Mouse (Mus musculus) kidney, adult 2 months (tissue): ENCODE results near the gene Fam89b. TPM values are rescaled to one million over a fixed set of nuclear protein-coding genes. Genes with fewer than 3 reads are reported as not detected.
A peak's percentile ranks its signal among the peaks of the same experiment; 100 is the strongest.

Experiments used
- DNase-seq: peaks from one replicate; pipeline ENCODE4 v3.0.0; 2021
- H3K27ac ChIP-seq: fragments of 200-500 bp; 2 replicates; pipeline ENCODE4 v1.5.1; 2012; ENCODE audit warnings: low read depth, low read length, control low read depth, inconsistent platforms; ENCODE audit not compliant: insufficient read depth
- H3K27me3 ChIP-seq: fragments of 200-500 bp; replicated peaks from 2 replicates; pipeline ENCODE4 v1.6.1; 2012; ENCODE audit warnings: mild to moderate bottlenecking, moderate library complexity, low read length, inconsistent platforms; ENCODE audit not compliant: control insufficient read depth, insufficient read depth
- H3K36me3 ChIP-seq: fragments of 200-500 bp; 2 replicates; pipeline ENCODE4 v1.6.1; 2012; ENCODE audit warnings: mild to moderate bottlenecking, moderate library complexity, low read length, inconsistent platforms; ENCODE audit not compliant: control insufficient read depth, insufficient read depth
- H3K4me1 ChIP-seq: fragments of 200-500 bp; 2 replicates; pipeline ENCODE4 v1.6.1; 2011; ENCODE audit warnings: low read length; ENCODE audit not compliant: control insufficient read depth, insufficient read depth
- H3K4me3 ChIP-seq: fragments of 200-500 bp; 2 replicates; pipeline ENCODE4 v1.5.1; 2011; ENCODE audit warnings: mild to moderate bottlenecking, low read depth, low read length, control low read depth; ENCODE audit not compliant: insufficient read depth
- CTCF ChIP-seq: fragments of 200-500 bp; conservative IDR thresholded peaks from 2 replicates; pipeline ENCODE4 v1.5.1; 2011; ENCODE audit warnings: low read depth, mild to moderate bottlenecking, control low read depth, low read length, moderate library complexity, mixed read lengths; ENCODE audit not compliant: insufficient read depth, insufficient read length
- POLR2A ChIP-seq: fragments of 200-500 bp; IDR thresholded peaks from one replicate; pipeline ENCODE4 v1.6.1; 2011; ENCODE audit warnings: low read depth, low read length, control low read depth
- WGBS: fragments of 180-500 bp; shearing (Covaris S2); methylation state at CpG from one replicate; pipeline ENCODE4 v1.1.7; 2018; 5-methylcytosine and 5-hydroxymethylcytosine counted together
- polyA plus RNA-seq: library from polyadenylated mRNA; depleted of rRNA; stranded (reverse); fragments of >200 nt; gene quantifications from 2 replicates; pipeline ENCODE4 v1.2.3, GENCODE M21; 2012

Fam89b gene
- polyA plus RNA-seq, 1 experiment = 93.8 TPM

- Histone ChIP-seq H3K4me1 (peaks cover 3% of the 10 kb centered on the region; the same call in 1 of the 2 replicates), H3K36me3 (no peaks in the 10 kb centered on the region), H3K4me3 (no peak overlapping the region), H3K27me3 (no peaks in the 10 kb centered on the region), H3K27ac (no peak overlapping the region)
- no peak for DNase-seq
- 91% methylated on average over 6 of the region's 6 CpGs for WGBS
- TF ChIP-seq POLR2A = no peak
- TF ChIP-seq CTCF = no peak
These were observed 19.4 kb downstream of the Fam89b start for GRCm38 (mm10) chr19:5710068-5710467.

- Histone ChIP-seq H3K27me3 (no peaks in the 10 kb centered on the region), H3K4me1 (no peaks in the 10 kb centered on the region), H3K4me3 (no peak overlapping the region), H3K27ac (no peak overlapping the region), H3K36me3 (peaks cover 1% of the 10 kb centered on the region; the same call in 1 of the 2 replicates)
- 45% methylated on average over 10 of the region's 10 CpGs for WGBS
- TF ChIP-seq POLR2A = no peak
- no peak for TF ChIP-seq CTCF
- DNase-seq = no peak
These were observed 24.5 kb downstream of the Fam89b start for GRCm38 (mm10) chr19:5704801-5705571.

- H3K27ac ChIP-seq = no peak within 1 kb of the TSS
- no peaks in the 10 kb centered on the region for H3K4me1 ChIP-seq
- peaks cover 1% of the 10 kb centered on the region; the same call in 1 of the 2 replicates for H3K36me3 ChIP-seq
- H3K27me3 ChIP-seq = no peaks in the 10 kb centered on the region
- DNase-seq = no peak
- no peak within 1 kb of the TSS for H3K4me3 ChIP-seq
- TF ChIP-seq POLR2A = no peak
- no peak for TF ChIP-seq CTCF
- WGBS = 71% methylated on average over 17 of the region's 17 CpGs
These were observed 25.2 kb downstream of the Fam89b start, which contains the start of gene Kcnk7 for GRCm38 (mm10) chr19:5704163-5704800. Kcnk7 (plus strand) TSS chr19:5704367.

GRCm38 (mm10) chr19:5695849-5696462, 33.5 kb downstream of the Fam89b start:
- Histone ChIP-seq H3K36me3 (peaks cover 6% of the 10 kb centered on the region; the same call in 1 of the 2 replicates), H3K4me1 (peaks cover 8% of the 10 kb centered on the region; the same call in 1 of the 2 replicates), H3K27me3 (no peaks in the 10 kb centered on the region), H3K4me3 (no peak overlapping the region), H3K27ac (no peak overlapping the region)
- no peak for TF ChIP-seq CTCF
- TF ChIP-seq POLR2A = no peak
- no peak for DNase-seq
- WGBS = 66% methylated on average over 41 of the region's 41 CpGs

- TF ChIP-seq CTCF = no peak
- no peak for TF ChIP-seq POLR2A
- DNase-seq = no peak
- peaks cover 6% of the 10 kb centered on the region; the same call in 1 of the 2 replicates for H3K36me3 ChIP-seq
- peaks cover 14% of the 10 kb centered on the region for H3K4me1 ChIP-seq
- 71% methylated on average over 6 of the region's 6 CpGs for WGBS
- no peaks in the 10 kb centered on the region for H3K27me3 ChIP-seq
- H3K4me3 ChIP-seq = no peak overlapping the region
- no peak overlapping the region for H3K27ac ChIP-seq
These were observed 35.7 kb downstream of the Fam89b start for GRCm38 (mm10) chr19:5693801-5694200.

GRCm38 (mm10) chr19:5692913-5693396, 36.5 kb downstream of the Fam89b start:
- peak overlapping the region; percentile 81 for H3K27ac ChIP-seq
- peak overlapping the region; percentile 88 for H3K4me3 ChIP-seq
- peaks cover 6% of the 10 kb centered on the region; the same call in 1 of the 2 replicates for H3K36me3 ChIP-seq
- no peaks in the 10 kb centered on the region for H3K27me3 ChIP-seq
- H3K4me1 ChIP-seq = peaks cover 14% of the 10 kb centered on the region
- WGBS = 31% methylated on average over 10 of the region's 10 CpGs
- peak; percentile 48 for DNase-seq
- TF ChIP-seq POLR2A (no peak), CTCF (no peak)
